Mouse (Mus musculus) E14TG2a.4 (cell line): ENCODE data around the gene Habp2.

Source experiments
- CTCF ChIP-seq: conservative IDR thresholded peaks from 2 replicates; pipeline ENCODE4 v1.5.1; 2014; ENCODE audit warnings: low read length
- POU5F1 ChIP-seq: IDR thresholded peaks from 2 replicates; pipeline ENCODE4 v1.6.1; 2014; ENCODE audit warnings: low read length, borderline replicate concordance

GRCm38 (mm10) chr19:56265149-56265548, 21.8 kb upstream of the Habp2 start:
- TF ChIP-seq CTCF (no peak), POU5F1 (no peak)
